Mouse (Mus musculus): ENCODE results near the gene Smim12. TPM values are rescaled to one million over a fixed set of nuclear protein-coding genes. Genes with fewer than 3 reads are reported as not detected.

The Smim12 gene
- polyA plus RNA-seq, 1 experiment from 2014 or later: 82.6 TPM

- peak overlapping the region; percentile 90 for H3K27ac ChIP-seq
- no peak for DNase-seq (ENCODE audit: low spot score)
- under 1% methylated on average over 26 of the region's 26 CpGs for WGBS
Observed at GRCm38 (mm10) chr4:127243953-127244352, 369 bp downstream of the Smim12 start.

GRCm38 (mm10) chr4:127249701-127250349 is 6.2 kb downstream of the Smim12 start:
- Histone ChIP-seq H3K27me3 (ENCODE audit: low read depth, poor library complexity, severe bottlenecking) (no peaks in the 10 kb centered on the region), H3K4me3 (no peak overlapping the region), H3K27ac (no peak overlapping the region), H3K36me3 (peaks cover 29% of the 10 kb centered on the region), H3K9me3 (replicated peaks) (no peaks in the 10 kb centered on the region), H3K4me1 (peaks cover 4% of the 10 kb centered on the region)
- peak; percentile 86 for DNase-seq (ENCODE audit: low spot score)
- WGBS: 5% methylated on average over 5 of the region's 5 CpGs

More at GRCm38 (mm10) chr4:127243953-127244352, 369 bp downstream of the Smim12 start:
- peaks cover 22% of the 10 kb centered on the region for H3K36me3 ChIP-seq
- H3K4me3 ChIP-seq: peak overlapping the region; percentile 97
- peaks cover 13% of the 10 kb centered on the region for H3K4me1 ChIP-seq
- H3K9me3 ChIP-seq (replicated peaks): no peaks in the 10 kb centered on the region
- H3K27me3 ChIP-seq (ENCODE audit: low read depth, poor library complexity, severe bottlenecking): no peaks in the 10 kb centered on the region

- Histone ChIP-seq H3K27ac (no peak overlapping the region), H3K36me3 (peaks cover 24% of the 10 kb centered on the region), H3K27me3 (ENCODE audit: low read depth, poor library complexity, severe bottlenecking) (no peaks in the 10 kb centered on the region), H3K9me3 (replicated peaks) (no peaks in the 10 kb centered on the region), H3K4me1 (no peaks in the 10 kb centered on the region), H3K4me3 (no peak overlapping the region)
- 68% methylated on average over 22 of the region's 22 CpGs for WGBS
- DNase-seq (ENCODE audit: low spot score): no peak
Observed at GRCm38 (mm10) chr4:127251963-127252585, 8.5 kb downstream of the Smim12 start.

GRCm38 (mm10) chr4:127256739-127257138 is 13.2 kb downstream of the Smim12 start:
- no peaks in the 10 kb centered on the region for H3K36me3 ChIP-seq
- no peaks in the 10 kb centered on the region for H3K4me1 ChIP-seq
- H3K9me3 ChIP-seq (replicated peaks): no peaks in the 10 kb centered on the region
- no peak overlapping the region for H3K4me3 ChIP-seq
- no peaks in the 10 kb centered on the region for H3K27me3 ChIP-seq (ENCODE audit: low read depth, poor library complexity, severe bottlenecking)
- no peak overlapping the region for H3K27ac ChIP-seq
- no peak for DNase-seq (ENCODE audit: low spot score)
- 61% methylated on average over 5 of the region's 5 CpGs for WGBS

- no peak for DNase-seq (ENCODE audit: low spot score)
- Histone ChIP-seq H3K4me3 (no peak overlapping the region), H3K36me3 (no peaks in the 10 kb centered on the region), H3K27me3 (ENCODE audit: low read depth, poor library complexity, severe bottlenecking) (no peaks in the 10 kb centered on the region), H3K9me3 (replicated peaks) (no peaks in the 10 kb centered on the region), H3K27ac (no peak overlapping the region), H3K4me1 (no peaks in the 10 kb centered on the region)
- 62% methylated on average over 12 of the region's 12 CpGs for WGBS
Observed at GRCm38 (mm10) chr4:127258186-127258897, 14.8 kb downstream of the Smim12 start.

GRCm38 (mm10) chr4:127261601-127262000 is 18.0 kb downstream of the Smim12 start:
- no peaks in the 10 kb centered on the region for H3K9me3 ChIP-seq (replicated peaks)
- 92% methylated on average over 14 of the region's 14 CpGs for WGBS
- no peak for DNase-seq (ENCODE audit: low spot score)
- no peak overlapping the region for H3K27ac ChIP-seq
- H3K36me3 ChIP-seq: no peaks in the 10 kb centered on the region
- H3K4me3 ChIP-seq: no peak overlapping the region
- no peaks in the 10 kb centered on the region for H3K27me3 ChIP-seq (ENCODE audit: low read depth, poor library complexity, severe bottlenecking)
- peaks cover 4% of the 10 kb centered on the region; the same call in 1 of the 2 replicates for H3K4me1 ChIP-seq

GRCm38 (mm10) chr4:127263438-127264182 is 20.0 kb downstream of the Smim12 start:
- peaks cover 4% of the 10 kb centered on the region; the same call in 1 of the 2 replicates for H3K4me1 ChIP-seq
- no peaks in the 10 kb centered on the region for H3K27me3 ChIP-seq (ENCODE audit: low read depth, poor library complexity, severe bottlenecking)
- no peak for DNase-seq (ENCODE audit: low spot score)
- no peaks in the 10 kb centered on the region for H3K9me3 ChIP-seq (replicated peaks)
- 0 out of 2 replicates have a peak overlapping the region, but pooled peaks have one; percentile 12 for H3K27ac ChIP-seq
- H3K4me3 ChIP-seq: no peak overlapping the region
- H3K36me3 ChIP-seq: no peaks in the 10 kb centered on the region
- WGBS: 76% methylated on average over 19 of the region's 19 CpGs

GRCm38 (mm10) chr4:127264183-127264554 is 20.6 kb downstream of the Smim12 start:
- 0 out of 2 replicates have a peak overlapping the region, but pooled peaks have one; percentile 12 for H3K27ac ChIP-seq
- no peak overlapping the region for H3K4me3 ChIP-seq
- peaks cover 4% of the 10 kb centered on the region; the same call in 1 of the 2 replicates for H3K4me1 ChIP-seq
- DNase-seq (ENCODE audit: low spot score): no peak
- no peaks in the 10 kb centered on the region for H3K36me3 ChIP-seq
- WGBS: 74% methylated on average over 5 of the region's 5 CpGs
- peaks cover 5% of the 10 kb centered on the region; the same call in 1 of the 2 replicates for H3K27me3 ChIP-seq (ENCODE audit: low read depth, poor library complexity, severe bottlenecking)
- no peaks in the 10 kb centered on the region for H3K9me3 ChIP-seq (replicated peaks)

- Histone ChIP-seq H3K4me1 (peaks cover 10% of the 10 kb centered on the region), H3K27me3 (ENCODE audit: low read depth, poor library complexity, severe bottlenecking) (no peaks in the 10 kb centered on the region), H3K4me3 (no peak overlapping the region), H3K36me3 (no peaks in the 10 kb centered on the region), H3K9me3 (replicated peaks) (no peaks in the 10 kb centered on the region), H3K27ac (peak overlapping the region; percentile 44; the same call in 1 of the 2 replicates)
- DNase-seq (ENCODE audit: low spot score): no peak
- 67% methylated on average over 9 of the region's 9 CpGs for WGBS
Observed at GRCm38 (mm10) chr4:127278451-127279001, 34.9 kb downstream of the Smim12 start.

GRCm38 (mm10) chr4:127279241-127279640 is 35.7 kb downstream of the Smim12 start:
- no peak overlapping the region for H3K4me3 ChIP-seq
- peaks cover 10% of the 10 kb centered on the region for H3K4me1 ChIP-seq
- no peaks in the 10 kb centered on the region for H3K36me3 ChIP-seq
- 85% methylated on average over 9 of the region's 9 CpGs for WGBS
- H3K9me3 ChIP-seq (replicated peaks): no peaks in the 10 kb centered on the region
- H3K27me3 ChIP-seq (ENCODE audit: low read depth, poor library complexity, severe bottlenecking): no peaks in the 10 kb centered on the region
- no peak for DNase-seq (ENCODE audit: low spot score)
- no peak overlapping the region for H3K27ac ChIP-seq

GRCm38 (mm10) chr4:127286907-127287306 is 43.3 kb downstream of the Smim12 start:
- Histone ChIP-seq H3K4me1 (peaks cover 15% of the 10 kb centered on the region), H3K9me3 (replicated peaks) (no peaks in the 10 kb centered on the region), H3K36me3 (no peaks in the 10 kb centered on the region), H3K27ac (no peak overlapping the region), H3K4me3 (no peak overlapping the region), H3K27me3 (ENCODE audit: low read depth, poor library complexity, severe bottlenecking) (no peaks in the 10 kb centered on the region)
- WGBS: 77% methylated on average over 4 of the region's 4 CpGs
- DNase-seq (ENCODE audit: low spot score): no peak

GRCm38 (mm10) chr4:127289039-127289548 is 45.5 kb downstream of the Smim12 start:
- Histone ChIP-seq H3K27ac (no peak overlapping the region), H3K9me3 (replicated peaks) (no peaks in the 10 kb centered on the region), H3K27me3 (ENCODE audit: low read depth, poor library complexity, severe bottlenecking) (no peaks in the 10 kb centered on the region), H3K4me1 (peaks cover 15% of the 10 kb centered on the region), H3K36me3 (no peaks in the 10 kb centered on the region), H3K4me3 (no peak overlapping the region)
- 76% methylated on average over 6 of the region's 6 CpGs for WGBS
- no peak for DNase-seq (ENCODE audit: low spot score)

All from limb, embryonic 10.5 days (tissue).